Mouse (Mus musculus) mesoderm, embryonic 11.5 days (tissue): Measurements from ENCODE around the gene Gm20388.
A peak's percentile ranks its signal among the peaks of the same experiment; 100 is the strongest.

Experiments
- DNase-seq: peaks from one replicate; pipeline ENCODE4 v3.0.0-alpha.2; 2012; ENCODE audit warnings: low read depth, low spot score

Gene Gm20388

DNA sequence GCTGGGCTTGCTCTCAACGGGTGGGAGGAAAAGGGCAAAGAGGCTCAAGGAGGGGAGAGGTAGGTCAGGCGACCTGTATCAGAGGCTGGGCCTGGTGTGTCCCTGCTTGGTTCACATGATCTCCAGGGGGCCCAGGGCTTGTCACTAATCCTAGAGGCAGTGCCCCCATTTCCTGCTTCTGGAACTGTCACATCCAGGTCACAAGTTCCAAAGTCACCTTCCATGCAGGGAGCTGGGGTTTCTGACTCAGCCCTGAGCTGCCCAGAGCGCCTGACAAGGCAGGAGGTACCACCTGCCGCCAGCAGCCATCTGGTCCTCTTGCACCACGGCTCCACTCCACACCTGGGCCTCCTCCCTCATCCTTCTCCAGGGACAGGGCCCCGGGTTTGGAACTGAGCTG is 473.1 kb downstream of the Gm20388 start:
- DNase-seq, result no peak

DNA sequence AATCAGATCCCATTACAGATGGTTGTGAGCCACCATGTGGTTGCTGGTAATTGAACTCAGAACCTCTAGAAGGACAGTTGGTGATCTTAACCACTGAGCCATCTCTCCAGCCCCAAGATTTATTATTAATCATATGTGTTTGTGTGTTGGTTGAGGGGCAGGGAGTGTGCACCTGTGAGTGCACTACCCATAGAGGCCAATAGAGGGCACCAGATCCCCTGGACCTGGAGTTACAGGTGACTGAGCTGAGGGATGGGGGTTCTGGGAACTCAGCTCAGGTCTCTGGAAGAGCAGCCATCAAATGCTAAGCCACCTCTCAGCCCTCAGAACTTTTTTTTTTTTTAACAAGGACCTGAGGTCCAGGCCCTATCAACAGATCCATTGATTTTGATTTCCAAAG is 474.1 kb downstream of the Gm20388 start:
- DNase-seq, result no peak

DNA sequence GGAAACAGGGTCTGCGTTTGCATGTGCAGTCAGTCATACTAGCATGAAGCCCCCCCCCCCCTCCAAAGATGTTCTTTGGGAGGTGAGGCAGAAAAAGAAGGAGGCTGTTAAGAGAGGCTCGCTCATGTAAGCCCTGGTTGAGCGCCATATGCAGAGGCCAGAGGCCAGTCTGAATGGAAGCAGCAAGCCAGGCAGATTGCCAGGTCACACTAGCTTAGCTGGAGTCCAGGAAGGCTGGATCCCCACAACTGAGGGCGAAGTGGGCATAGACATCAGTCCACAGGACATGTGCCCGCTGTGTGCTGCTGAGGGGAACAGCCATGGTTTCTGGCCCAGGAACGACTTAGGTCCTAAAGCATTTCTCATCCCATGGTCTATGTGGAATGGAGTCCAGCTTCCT is 477.6 kb downstream of the Gm20388 start:
- DNase-seq, result no peak

DNA sequence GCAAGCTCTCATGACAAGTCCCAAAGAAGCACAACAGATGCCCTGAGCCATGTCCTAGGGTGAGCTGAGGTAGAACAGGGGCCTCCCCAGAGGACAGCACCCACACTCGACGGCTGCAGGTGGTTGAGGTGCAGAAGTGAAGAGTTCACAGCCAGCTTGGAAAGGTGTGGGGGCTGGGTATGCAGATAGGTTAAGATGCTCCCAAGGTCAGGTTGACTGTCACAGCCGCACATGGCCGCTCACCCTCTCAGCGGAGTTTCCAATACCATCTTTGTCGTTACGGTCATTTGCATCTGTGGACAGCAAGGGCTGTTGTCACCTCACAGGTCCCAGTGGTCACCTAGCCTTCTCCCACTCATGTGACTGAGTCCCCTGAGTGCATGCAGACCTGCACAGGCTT is 480.0 kb downstream of the Gm20388 start:
- DNase-seq, result no peak

DNA sequence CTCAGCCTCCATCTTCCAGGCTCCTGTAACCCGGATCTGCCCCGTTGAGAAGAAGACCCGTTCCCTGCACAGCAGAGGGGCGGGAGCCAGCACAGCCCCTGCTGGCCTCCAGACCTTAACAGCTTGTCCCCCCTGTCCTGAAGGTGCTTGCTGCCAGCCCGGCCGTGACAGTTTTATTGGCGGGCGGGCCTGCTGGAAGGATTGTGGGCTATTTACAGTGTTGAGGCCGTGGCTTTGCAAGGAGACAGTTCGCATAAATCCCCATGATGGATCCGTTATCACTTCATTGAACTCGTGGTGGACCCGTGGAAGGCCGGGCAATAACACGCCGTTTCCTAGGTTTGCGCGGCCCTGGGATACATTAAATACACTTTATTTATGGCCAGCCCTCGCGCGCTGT is 481.2 kb downstream of the Gm20388 start:
- DNase-seq, result peak; percentile 80

DNA sequence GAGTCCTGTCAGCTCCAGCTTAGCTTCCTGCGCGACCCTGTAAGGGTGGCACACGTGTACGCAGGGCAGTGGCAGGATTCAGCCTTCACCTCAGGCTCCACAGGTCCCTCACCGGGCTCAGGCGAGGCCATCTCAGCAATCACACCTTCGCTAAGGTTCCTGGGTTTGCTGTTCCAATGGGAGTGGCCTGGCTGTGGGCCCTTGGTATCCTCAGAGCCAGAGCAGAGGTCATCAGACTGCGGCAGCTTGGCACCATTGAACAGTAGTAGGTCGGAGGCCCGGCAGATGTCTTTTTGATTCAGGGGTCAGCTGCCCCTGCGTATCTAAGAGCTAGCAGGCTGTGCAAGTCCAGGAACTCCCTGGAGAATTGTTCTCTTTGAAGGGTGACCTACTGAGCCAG is 482.4 kb downstream of the Gm20388 start:
- no peak for DNase-seq

DNA sequence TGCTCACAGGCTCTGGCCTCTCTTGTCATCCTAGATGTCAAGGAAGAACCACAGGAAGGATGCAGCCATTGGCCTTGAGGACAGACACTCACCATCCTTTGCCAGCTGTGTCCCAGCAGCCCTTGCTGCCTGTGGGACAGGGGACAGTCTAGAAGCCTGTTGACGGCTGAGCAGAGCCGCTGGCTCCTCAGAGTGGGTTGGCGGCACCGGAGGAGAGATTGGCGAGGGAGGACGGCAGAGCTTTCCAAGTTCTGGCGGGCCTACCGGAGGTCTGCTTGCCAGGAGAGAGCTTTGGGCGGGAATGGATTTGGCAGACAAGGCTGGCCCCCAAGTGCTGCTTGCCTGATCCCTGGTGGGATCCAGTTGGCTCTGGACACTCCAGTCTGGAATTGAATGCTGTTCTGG is 483.2 kb downstream of the Gm20388 start:
- no peak for DNase-seq

DNA sequence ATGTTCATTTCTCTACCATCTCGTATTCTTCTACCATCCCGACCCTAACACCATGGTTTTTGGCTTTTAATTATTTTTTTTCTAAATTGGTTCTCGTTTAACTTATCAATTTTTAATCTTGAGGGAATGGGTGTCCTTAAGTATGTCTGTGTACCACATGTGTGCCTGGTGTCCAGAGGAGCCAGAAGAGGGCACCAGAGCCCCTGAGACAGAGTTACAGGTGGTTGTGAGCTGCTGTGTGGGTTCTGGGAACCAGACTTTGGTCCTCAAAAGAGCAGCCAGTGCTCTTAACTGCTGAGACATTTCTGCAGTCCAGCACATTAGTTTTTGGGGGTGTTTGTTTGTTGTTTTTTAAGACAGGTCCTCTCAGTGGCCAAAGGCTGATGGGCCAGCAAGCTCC is 485.3 kb downstream of the Gm20388 start:
- no peak for DNase-seq

DNA sequence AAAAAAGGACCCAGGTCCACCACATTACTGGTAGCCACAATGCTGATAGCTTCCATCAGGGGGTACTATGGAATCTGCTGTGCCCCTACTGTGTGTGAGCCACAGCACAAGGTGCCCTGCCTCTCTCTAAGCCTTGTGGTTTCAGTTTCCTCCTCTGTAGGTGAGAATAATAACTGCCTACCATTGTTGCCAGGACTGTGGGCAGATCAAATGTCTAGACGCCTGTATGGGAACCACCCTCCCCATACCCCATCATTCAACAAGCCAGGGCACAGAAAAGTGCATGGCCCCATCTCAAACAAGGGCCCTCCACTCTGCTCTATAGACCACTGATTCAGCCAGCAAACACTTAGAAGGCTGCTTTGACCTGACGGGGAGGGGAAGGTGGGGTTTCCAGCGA is 486.1 kb downstream of the Gm20388 start:
- DNase-seq, result no peak

DNA sequence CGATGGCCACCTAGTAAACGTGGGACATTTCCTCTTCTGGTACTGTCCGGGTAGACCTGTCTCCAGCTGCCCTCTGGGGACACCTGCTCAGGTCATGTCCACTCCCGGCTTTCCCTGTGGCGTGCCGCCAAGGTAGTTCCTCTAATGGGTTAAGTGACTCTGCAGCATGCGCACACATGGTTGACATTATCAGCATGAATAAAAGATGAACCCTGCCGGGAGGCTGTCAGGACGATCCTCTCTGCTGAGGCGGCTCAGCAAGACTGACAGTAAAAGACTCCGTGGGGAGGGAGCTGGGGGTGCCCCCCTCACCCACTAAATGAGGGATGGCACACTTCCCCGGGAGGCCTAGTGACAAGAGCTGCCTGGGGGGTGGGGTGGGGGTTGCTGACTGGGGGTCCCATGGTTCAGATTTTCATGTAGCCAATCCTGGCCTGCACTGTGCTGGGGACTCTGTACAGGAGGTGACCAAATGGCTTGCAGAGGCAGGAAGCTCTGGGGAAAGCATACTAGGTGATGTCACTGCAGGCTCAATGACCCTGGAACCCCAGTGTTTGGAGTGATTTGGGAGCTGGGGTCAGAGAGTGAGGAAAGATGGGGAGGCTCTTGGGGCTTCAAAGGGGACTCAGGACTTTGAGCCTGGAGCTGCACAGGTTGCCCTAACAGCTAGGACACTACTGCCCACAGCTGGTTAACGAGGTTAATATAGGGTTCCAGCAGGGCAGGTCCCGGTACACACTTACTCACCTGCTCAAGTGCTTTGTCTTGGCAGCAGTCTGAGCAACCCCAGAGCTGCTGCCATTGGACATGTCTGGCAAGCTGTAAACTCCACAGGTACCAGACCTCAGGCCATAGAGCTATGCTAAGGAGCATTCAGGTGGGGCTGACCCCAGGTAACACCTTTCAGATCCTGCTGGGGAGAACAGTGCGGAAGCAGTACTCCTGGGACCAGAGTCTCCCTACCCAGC is 487.1 kb downstream of the Gm20388 start:
- peak; percentile 66 for DNase-seq

DNA sequence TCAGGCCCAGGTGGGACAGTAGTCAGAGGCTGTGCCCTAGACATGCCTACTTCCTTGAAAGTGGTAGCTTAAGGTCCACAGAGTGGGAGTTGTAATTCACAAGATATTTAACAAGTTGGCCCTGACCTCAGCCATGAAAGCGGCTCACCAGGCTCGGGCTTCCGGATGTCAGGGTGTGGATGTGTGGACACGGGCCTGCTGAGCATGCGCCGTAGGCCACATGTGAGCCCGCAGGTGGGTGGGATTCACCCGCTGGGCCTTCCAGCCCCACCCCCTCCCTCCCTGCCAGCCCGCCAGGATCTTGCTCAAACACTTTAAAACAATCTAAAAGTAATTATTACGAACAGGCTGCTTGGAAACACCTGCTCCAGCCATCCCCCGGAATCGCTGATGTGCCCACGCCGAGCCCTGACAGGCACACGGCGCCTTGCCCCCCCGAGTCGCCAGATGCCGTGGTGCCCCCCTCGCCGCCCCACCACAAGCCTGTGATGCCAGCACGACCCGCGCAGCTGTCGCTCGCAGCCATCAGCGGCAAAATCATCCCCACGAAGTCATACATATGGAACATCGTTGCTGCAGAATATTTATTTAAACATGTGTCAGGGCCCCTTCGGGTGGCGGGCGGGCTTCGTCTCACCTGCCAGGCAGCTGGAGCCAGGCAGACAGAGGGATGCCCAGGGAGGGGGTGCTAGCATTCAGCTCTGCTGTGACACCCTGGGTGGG is 488.7 kb downstream of the Gm20388 start:
- no peak for DNase-seq

DNA sequence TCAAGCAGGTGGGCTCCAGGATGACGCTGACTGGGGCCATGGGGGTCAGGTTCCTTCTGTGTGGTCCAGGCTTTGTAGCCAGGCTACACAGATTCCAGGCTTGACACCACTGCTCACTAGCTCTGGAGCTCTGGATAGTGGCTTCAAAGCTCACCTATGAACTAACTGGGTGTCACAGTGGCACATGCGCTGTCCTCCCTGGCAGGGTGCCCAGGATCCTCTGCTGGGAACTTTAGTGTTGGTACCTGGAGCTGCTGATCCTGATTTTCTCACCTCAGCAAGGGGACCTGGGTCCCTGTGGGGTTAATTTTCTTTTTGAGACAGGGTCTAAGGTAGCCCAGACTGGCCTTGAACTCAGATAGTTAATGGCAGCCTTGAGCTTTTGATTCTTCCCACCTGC is 490.6 kb downstream of the Gm20388 start:
- DNase-seq, result no peak

DNA sequence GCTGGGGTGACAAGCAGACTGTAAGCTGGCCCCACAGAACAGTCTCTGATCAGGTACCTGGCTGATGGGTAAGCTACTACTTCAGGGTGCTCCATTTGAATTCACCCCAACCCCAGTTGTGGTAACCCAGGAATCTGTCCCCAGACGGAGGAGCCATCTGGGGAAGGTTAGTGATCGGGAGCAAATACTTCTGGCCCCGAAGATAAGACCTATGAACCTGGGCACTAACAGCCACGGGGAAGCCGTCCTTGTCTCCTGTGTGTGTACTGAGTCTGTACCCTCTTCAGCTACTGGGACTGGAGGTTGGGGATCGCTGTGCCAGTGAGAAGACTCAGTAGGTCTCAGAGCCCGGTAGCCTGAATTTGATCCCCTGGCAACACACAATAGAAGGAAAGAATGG is 491.1 kb downstream of the Gm20388 start:
- no peak for DNase-seq

DNA sequence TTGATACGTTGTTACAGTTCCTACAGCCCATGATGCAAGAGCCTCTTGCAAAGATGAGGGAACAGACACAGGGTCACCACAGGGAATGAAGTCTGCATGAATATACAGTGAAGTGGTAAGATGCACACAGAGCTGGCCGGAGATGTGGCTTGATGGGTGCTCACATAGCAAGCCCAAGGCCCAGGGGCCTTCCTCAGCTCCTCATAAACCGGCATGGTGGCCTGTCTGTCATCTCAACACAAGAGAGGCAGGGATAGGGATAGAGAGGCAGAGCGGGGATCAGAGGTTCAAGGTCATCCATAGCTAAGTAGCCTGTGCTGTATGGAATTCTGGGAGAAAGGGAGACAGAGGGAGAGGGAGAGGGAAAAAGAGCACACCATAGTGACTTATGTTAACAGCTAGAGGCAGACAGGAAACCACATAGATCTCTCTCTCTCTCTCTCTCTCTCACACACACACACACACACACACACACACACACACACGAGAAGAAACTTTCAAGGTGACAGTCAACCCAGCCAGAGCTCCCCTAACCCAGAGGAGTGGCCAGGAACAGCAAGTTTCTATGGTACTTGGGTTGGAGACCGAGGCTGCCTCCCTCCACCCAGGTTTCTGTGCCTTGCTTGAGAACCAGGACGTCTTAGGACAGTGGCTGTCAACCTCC is 493.1 kb downstream of the Gm20388 start:
- no peak for DNase-seq

DNA sequence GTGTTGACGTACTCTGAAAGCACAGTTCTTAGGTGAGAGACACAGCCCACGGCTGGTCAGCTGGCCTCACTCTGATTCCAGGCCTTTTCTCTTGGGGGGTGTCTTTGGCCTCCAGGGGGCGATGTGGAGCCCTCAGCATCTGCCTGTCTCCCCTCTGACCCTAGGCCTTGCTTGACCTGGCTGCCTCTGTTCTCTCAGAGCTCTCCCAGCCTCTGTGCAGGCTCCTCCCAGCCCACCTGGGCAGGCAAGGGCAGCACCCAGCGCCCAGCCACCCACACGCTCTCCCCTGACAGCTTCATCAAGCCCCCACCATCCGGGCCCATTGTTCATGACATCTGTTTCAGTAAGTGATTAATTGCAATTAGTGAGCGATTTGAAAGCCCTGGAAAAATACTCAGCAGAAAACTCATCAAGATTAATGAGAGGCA is 494.0 kb downstream of the Gm20388 start:
- peak; percentile 70 for DNase-seq

DNA sequence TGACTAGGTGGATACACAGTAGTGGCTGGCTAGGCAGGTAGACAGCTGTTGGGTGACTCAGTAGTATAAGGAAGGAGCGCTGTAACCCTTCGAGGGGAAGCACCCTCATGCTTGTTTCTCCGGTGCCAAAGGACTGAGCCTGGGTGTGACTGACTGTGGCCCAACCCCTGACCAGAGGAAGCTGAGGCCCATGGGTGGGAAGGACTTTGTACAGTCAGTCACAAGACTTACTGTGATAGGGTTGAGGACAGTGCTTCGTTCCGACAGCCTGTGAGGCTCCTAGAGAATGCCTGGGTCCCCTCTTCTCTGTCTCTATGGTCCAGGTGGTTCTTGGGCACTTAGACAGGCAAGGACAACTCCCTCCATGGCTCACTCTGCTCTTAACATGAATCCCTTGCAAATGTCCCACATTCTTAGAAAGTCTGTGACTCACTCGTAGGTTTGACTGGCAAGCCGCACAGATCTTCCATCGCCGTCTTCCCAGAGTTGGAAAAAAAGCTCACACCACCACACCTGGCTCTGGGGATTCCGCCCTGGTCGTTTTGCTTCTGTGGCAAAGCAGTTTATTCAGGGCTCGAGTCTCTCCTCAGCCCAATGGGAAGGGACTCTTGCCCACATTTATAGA is 495.5 kb downstream of the Gm20388 start:
- no peak for DNase-seq

DNA sequence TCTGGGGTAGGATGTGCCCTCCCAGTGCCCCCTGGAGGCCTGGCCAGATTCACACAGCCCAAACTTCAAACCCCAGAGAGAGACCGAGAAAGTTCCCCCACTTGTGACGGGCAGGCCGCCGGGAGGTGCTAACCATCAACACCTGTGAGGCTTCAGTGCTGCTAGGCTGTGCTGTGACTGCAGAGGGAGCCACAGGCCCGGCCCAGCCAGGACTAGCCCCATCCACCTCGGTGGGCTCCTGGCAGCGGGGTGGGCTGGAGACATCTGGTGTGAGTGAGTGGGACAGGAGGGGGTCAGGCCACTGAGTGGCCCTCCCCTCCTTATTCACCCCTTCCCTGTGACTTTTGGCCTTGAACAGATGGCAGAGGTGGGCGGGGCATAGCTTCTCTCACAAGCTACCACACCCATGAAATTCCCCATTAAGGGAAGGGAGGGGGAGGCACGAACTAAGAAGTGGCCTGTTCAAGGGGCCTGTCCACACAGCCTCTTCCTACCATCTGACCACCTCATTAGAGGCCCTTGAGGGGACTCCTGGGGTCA is 497.1 kb downstream of the Gm20388 start:
- DNase-seq, result peak; percentile 94

DNA sequence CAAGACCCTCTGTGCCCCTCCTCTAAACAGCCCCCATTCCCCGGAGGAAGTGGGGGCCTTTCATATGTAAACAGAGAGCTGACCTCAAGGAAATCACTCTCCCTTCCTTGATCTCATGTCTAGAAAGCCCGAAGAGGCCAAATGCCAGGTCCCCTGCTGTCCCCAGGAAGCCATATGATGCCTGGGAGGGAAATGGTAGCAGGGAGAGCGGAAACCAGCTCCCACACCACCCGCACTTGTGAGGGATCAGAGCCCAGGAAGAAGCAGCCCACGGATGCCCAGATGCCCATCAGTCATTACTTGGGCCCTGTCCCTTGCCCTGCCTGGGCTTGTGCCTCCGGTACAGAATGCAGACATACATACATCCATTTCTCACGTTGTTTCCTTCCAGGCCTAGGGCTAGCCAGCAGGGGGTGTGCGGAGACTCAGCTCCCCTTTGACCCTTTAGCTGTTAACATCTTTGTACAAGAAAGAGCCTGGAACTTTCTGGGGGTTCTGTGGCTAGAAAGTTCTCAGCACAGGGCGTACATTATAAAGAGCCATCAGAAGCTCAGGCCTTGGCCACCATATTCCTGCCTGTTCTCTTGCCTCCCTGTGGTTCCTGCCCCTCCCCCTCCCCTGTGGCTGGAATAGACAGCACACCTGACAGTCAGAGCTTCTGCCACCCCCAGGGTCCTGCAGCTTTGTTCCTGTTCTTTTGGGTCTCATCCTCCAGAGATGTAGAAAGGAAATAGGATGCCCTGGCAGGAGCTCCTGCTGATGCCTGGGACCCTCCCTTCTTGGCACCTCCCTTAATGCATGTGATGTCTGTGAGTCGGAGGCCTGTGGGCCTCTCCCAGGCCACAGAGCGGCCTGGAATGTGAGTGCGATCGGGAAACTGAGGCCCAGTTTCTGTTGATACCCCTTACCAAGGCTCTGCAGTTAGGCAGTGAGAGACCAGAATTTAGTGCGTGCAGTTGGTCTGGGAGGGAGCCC is 497.9 kb downstream of the Gm20388 start:
- no peak for DNase-seq

DNA sequence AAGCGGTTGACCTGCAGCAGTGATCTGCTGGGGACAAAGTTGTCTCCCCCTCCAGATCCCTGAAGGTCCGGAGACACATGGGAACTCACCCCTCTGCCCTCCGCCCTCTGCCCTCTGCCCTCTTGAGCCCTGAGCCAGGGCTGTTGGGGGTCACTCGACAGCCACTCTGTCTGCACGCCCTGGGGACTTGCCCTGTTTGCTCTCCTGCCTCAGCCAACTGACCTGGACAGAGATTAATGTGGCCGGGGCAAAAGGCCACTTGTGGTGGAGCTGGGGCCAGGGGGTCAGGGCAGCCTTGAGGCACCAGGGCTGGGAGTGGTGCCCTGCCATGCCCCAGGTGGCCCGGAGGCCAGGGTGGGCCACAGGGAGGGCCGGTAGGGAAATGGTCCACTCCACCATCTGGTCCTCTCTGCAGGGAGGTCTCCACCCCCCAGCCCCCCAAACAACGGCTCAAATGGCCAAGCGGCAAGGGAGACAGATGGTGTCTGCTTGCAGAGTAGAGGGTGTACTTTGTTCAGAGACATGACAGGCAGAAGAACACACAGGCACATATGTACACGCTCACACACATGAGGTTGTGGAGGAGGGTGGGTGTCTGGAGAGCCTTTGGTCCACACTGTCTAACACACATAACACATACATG is 498.9 kb downstream of the Gm20388 start:
- peak; percentile 62 for DNase-seq

DNA sequence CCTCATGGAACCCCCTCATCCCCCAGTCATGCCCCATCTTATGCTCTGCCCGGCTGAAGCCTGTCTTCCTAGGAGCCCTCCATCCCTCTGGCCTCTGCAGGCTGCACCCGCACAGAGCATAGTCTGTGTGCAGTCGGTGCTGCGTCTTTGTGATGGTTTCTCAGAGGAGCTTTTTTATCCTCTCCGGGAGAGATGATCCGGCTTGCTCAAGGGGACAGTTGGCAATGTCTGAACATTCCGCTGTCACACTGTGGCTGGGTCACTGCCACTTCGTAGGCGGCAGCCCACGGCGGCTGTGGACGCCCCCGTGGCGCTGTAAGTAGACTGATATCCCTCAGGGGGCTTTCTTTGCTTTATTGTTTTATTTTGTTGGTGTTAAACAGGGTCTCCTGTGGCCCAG is 500.4 kb downstream of the Gm20388 start:
- DNase-seq, result no peak
